Mouse (Mus musculus) E14TG2a.4 (cell line): ENCODE results near the gene Il1rapl1.
A peak's percentile ranks its signal among the peaks of the same experiment; 100 is the strongest.

Experiments
- CTCF ChIP-seq: conservative IDR thresholded peaks from 2 replicates; pipeline ENCODE4 v1.5.1; 2014; ENCODE audit warnings: low read length
- NANOG ChIP-seq: IDR thresholded peaks from 2 replicates; pipeline ENCODE4 v1.6.1; 2014; ENCODE audit warnings: borderline replicate concordance, low read length, mixed read lengths

- TF ChIP-seq CTCF = no peak
- TF ChIP-seq NANOG = 0 out of 2 replicates have a peak, but pooled peaks have one; percentile 21
Measured at GRCm38 (mm10) chrX:88158037-88158436, 42.6 kb upstream of the Il1rapl1 start.
